Mouse (Mus musculus): ENCODE results near the gene Fezf1. TPM values are rescaled to one million over a fixed set of nuclear protein-coding genes. Genes with fewer than 3 reads are reported as not detected.
A peak's percentile ranks its signal among the peaks of the same experiment; 100 is the strongest.

Gene Fezf1
- polyA plus RNA-seq (2012; rRNA removed), result 0.03 TPM in 1 of 2 replicates, not detected in the other

DNA sequence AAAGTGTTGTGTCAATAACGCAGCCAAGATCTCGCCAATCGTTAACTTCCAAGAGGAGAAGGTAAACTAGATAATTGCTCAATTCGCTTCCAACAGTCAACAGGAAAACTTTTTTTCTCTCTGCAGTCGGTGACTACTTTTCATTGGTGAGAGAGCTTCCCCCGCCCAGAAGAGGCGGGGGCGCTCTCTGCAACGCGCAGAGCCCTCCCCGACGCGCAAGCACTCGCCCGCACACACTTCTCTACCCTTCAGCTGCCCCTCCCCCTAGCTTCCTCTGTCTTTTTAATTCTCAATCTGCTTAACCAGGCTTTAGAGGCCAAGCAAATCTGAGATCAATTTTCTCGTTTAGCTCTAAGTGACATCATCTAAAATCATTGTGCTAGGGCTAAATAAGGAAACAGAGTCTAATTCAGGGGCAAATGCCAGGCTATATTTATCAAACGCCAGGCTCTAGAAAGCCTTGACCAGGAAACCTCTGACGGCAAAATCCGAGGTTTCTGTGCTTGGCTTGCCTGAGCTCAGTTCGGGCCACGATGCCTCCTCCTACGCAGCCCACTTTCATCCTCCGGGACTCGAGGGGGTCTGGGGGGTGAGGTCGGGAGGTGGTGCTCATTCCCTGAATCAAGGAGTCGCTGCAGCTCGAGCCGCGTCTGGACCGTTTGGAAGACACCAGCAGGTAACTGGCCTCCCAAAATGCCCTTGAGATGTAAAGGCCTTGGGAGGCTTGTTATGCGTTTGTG, at the start of gene Fezf1:
Fezf1 (minus strand) TSS at position 50 of the 740 bp plus-strand sequence.
- no peaks in the 10 kb centered on the region for H3K36me3 ChIP-seq (ENCODE audit: control insufficient read depth, insufficient read depth, low read length)
- no peak within 1 kb of the TSS for H3K27ac ChIP-seq (ENCODE audit: insufficient read depth, low read depth, low read length)
- TF ChIP-seq CTCF (conservative IDR thresholded peaks at IDR 0.05; ENCODE audit: insufficient read depth, insufficient read length, low read depth, low read length) (no peak), POLR2A (IDR thresholded peaks at IDR 0.05; ENCODE audit: low read depth, low read length) (no peak)
- WGBS, result 2% methylated on average over 31 of the region's 31 CpGs
- H3K4me1 ChIP-seq (ENCODE audit: control insufficient read depth, insufficient read depth, low read length), result no peaks in the 10 kb centered on the region
- peak; percentile 22 for DNase-seq
- H3K27me3 ChIP-seq (replicated peaks; ENCODE audit: control insufficient read depth, insufficient read depth, low read length), result peaks cover 12% of the 10 kb centered on the region
- no peak within 1 kb of the TSS for H3K4me3 ChIP-seq (ENCODE audit: insufficient read depth, low read depth, low read length)

- H3K27me3 ChIP-seq (replicated peaks; ENCODE audit: control insufficient read depth, insufficient read depth, low read length), result no peaks in the 10 kb centered on the region
- no peaks in the 10 kb centered on the region for H3K4me1 ChIP-seq (ENCODE audit: control insufficient read depth, insufficient read depth, low read length)
- WGBS, result 92% methylated on average over 4 of the region's 4 CpGs
Observed at GRCm38 (mm10) chr6:23294685-23295084, 46.5 kb upstream of the Fezf1 start.

DNA sequence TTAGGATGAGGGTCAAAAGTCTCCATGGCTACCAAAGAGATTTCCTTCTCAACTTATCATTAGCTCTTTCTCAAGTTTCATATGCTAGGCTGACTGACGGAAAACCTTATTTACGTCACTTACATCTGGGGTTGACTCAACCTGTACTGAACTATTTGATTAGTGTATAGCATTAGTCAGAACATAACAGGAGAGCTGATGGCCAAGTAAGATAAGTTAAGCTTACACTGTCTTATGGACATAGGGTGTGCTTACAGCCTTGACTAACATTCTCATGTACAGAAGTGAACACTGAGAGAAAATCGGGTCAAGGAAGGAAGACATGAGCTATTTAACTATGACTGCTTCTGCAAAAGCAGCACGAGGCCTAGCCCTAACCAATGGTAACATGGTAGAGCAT, 40.6 kb upstream of the Fezf1 start:
- no peak overlapping the region for H3K27ac ChIP-seq (ENCODE audit: insufficient read depth, low read depth, low read length)
- 91% methylated on average over 4 of the region's 4 CpGs for WGBS
- no peak for DNase-seq
- H3K4me3 ChIP-seq (ENCODE audit: insufficient read depth, low read depth, low read length), result no peak overlapping the region
- no peaks in the 10 kb centered on the region for H3K4me1 ChIP-seq (ENCODE audit: control insufficient read depth, insufficient read depth, low read length)
- no peak for TF ChIP-seq CTCF (conservative IDR thresholded peaks at IDR 0.05; ENCODE audit: insufficient read depth, insufficient read length, low read depth, low read length)
- no peak for TF ChIP-seq POLR2A (IDR thresholded peaks at IDR 0.05; ENCODE audit: low read depth, low read length)
- no peaks in the 10 kb centered on the region for H3K36me3 ChIP-seq (ENCODE audit: control insufficient read depth, insufficient read depth, low read length)
- H3K27me3 ChIP-seq (replicated peaks; ENCODE audit: control insufficient read depth, insufficient read depth, low read length), result no peaks in the 10 kb centered on the region

More at GRCm38 (mm10) chr6:23294685-23295084, 46.5 kb upstream of the Fezf1 start:
- no peak overlapping the region for H3K4me3 ChIP-seq (ENCODE audit: insufficient read depth, low read depth, low read length)
- no peak for DNase-seq
- no peak overlapping the region for H3K27ac ChIP-seq (ENCODE audit: insufficient read depth, low read depth, low read length)
- no peaks in the 10 kb centered on the region for H3K36me3 ChIP-seq (ENCODE audit: control insufficient read depth, insufficient read depth, low read length)
- TF ChIP-seq CTCF (conservative IDR thresholded peaks at IDR 0.05; ENCODE audit: insufficient read depth, insufficient read length, low read depth, low read length) (no peak), POLR2A (IDR thresholded peaks at IDR 0.05; ENCODE audit: low read depth, low read length) (no peak)

DNA sequence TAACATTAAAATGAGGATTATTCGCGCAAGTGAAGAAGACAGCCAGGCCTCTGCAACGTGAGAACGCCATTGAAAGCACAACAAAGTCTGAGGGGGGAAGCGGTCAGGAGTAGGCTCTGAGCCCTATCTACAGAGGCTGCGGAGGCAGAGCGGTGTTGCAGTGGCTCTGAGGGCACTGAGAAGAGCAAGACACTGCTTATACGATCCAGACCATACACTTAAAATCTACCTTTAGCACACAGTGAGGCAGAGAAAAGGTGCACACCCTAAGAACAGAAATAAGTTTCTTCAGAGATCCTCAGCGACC, 33.3 kb upstream of the Fezf1 start:
- 70% methylated on average over 9 of the region's 9 CpGs for WGBS

DNA sequence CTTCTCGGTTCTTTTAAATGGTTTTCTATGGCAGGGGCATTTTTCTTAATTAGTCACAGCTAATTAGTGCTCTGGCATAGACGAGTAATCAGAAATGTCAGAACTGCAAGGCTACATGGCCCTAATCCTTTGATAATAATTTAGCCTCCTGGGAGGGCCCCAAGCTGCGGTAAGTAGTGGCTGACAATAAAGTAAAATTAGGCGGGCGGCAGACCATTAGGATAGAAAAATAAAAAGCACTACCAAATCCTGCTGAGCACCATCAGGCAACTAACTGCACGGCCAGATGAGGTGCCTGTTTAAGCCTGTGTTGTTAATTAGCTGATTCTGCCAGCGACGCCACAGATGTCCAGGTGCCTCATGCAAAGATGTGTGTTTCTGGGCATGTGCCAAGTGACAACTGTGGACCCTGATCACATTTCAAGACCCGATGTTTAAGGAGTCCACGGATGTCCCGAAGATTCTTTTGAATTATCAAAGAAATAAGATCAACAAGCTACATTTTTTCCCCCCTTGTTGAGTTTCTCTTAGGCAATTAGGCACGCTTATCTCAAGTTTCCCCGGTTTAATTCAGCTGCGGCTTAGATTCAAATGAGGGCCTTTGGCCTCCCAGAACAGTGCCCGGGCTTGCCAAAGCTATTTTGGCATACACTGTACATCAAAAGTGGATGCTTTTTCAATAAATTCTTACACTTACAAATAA, 32.8 kb upstream of the Fezf1 start:
- WGBS, result 44% methylated on average over 15 of the region's 15 CpGs
- no peak for TF ChIP-seq POLR2A (IDR thresholded peaks at IDR 0.05; ENCODE audit: low read depth, low read length)
- no peak for TF ChIP-seq CTCF (conservative IDR thresholded peaks at IDR 0.05; ENCODE audit: insufficient read depth, insufficient read length, low read depth, low read length)
- H3K4me1 ChIP-seq (ENCODE audit: control insufficient read depth, insufficient read depth, low read length), result no peaks in the 10 kb centered on the region
- no peak overlapping the region for H3K4me3 ChIP-seq (ENCODE audit: insufficient read depth, low read depth, low read length)
- no peak overlapping the region for H3K27ac ChIP-seq (ENCODE audit: insufficient read depth, low read depth, low read length)
- DNase-seq, result no peak
- H3K36me3 ChIP-seq (ENCODE audit: control insufficient read depth, insufficient read depth, low read length), result no peaks in the 10 kb centered on the region
- H3K27me3 ChIP-seq (replicated peaks; ENCODE audit: control insufficient read depth, insufficient read depth, low read length), result no peaks in the 10 kb centered on the region

More for the DNA sequence above, 33.3 kb upstream of the Fezf1 start:
- no peak for DNase-seq
- H3K4me3 ChIP-seq (ENCODE audit: insufficient read depth, low read depth, low read length), result no peak overlapping the region
- no peaks in the 10 kb centered on the region for H3K4me1 ChIP-seq (ENCODE audit: control insufficient read depth, insufficient read depth, low read length)
- no peaks in the 10 kb centered on the region for H3K27me3 ChIP-seq (replicated peaks; ENCODE audit: control insufficient read depth, insufficient read depth, low read length)
- no peak overlapping the region for H3K27ac ChIP-seq (ENCODE audit: insufficient read depth, low read depth, low read length)
- no peak for TF ChIP-seq POLR2A (IDR thresholded peaks at IDR 0.05; ENCODE audit: low read depth, low read length)
- TF ChIP-seq CTCF (conservative IDR thresholded peaks at IDR 0.05; ENCODE audit: insufficient read depth, insufficient read length, low read depth, low read length), result no peak
- H3K36me3 ChIP-seq (ENCODE audit: control insufficient read depth, insufficient read depth, low read length), result no peaks in the 10 kb centered on the region

- H3K27ac ChIP-seq (ENCODE audit: insufficient read depth, low read depth, low read length), result no peak overlapping the region
- H3K4me1 ChIP-seq (ENCODE audit: control insufficient read depth, insufficient read depth, low read length), result no peaks in the 10 kb centered on the region
- no peaks in the 10 kb centered on the region for H3K27me3 ChIP-seq (replicated peaks; ENCODE audit: control insufficient read depth, insufficient read depth, low read length)
- H3K4me3 ChIP-seq (ENCODE audit: insufficient read depth, low read depth, low read length), result no peak overlapping the region
- WGBS, result 81% methylated on average over 4 of the region's 4 CpGs
- DNase-seq, result no peak
- H3K36me3 ChIP-seq (ENCODE audit: control insufficient read depth, insufficient read depth, low read length), result no peaks in the 10 kb centered on the region
- no peak for TF ChIP-seq POLR2A (IDR thresholded peaks at IDR 0.05; ENCODE audit: low read depth, low read length)
- no peak for TF ChIP-seq CTCF (conservative IDR thresholded peaks at IDR 0.05; ENCODE audit: insufficient read depth, insufficient read length, low read depth, low read length)
Observed at GRCm38 (mm10) chr6:23273483-23273882, 25.3 kb upstream of the Fezf1 start.

GRCm38 (mm10) chr6:23272979-23273378, 24.8 kb upstream of the Fezf1 start:
- H3K36me3 ChIP-seq (ENCODE audit: control insufficient read depth, insufficient read depth, low read length), result no peaks in the 10 kb centered on the region
- no peaks in the 10 kb centered on the region for H3K4me1 ChIP-seq (ENCODE audit: control insufficient read depth, insufficient read depth, low read length)
- H3K27ac ChIP-seq (ENCODE audit: insufficient read depth, low read depth, low read length), result no peak overlapping the region
- no peak for DNase-seq
- 20% methylated on average over 11 of the region's 11 CpGs for WGBS
- TF ChIP-seq POLR2A (IDR thresholded peaks at IDR 0.05; ENCODE audit: low read depth, low read length) (no peak), CTCF (conservative IDR thresholded peaks at IDR 0.05; ENCODE audit: insufficient read depth, insufficient read length, low read depth, low read length) (no peak)
- H3K27me3 ChIP-seq (replicated peaks; ENCODE audit: control insufficient read depth, insufficient read depth, low read length), result no peaks in the 10 kb centered on the region
- H3K4me3 ChIP-seq (ENCODE audit: insufficient read depth, low read depth, low read length), result no peak overlapping the region

Measured in kidney, adult 2 months (tissue).